Mouse (Mus musculus) monocyte, adult 2 months (primary cell): ENCODE measurements around the gene Poc1a.

Experiments used
- DNase-seq, 2 experiments: peaks; one replicate each; pipeline ENCODE4 v3.0.0; 2022; ENCODE audit warnings: low spot score in 2 of 2, low read depth in 1 of 2

Gene Poc1a

DNA sequence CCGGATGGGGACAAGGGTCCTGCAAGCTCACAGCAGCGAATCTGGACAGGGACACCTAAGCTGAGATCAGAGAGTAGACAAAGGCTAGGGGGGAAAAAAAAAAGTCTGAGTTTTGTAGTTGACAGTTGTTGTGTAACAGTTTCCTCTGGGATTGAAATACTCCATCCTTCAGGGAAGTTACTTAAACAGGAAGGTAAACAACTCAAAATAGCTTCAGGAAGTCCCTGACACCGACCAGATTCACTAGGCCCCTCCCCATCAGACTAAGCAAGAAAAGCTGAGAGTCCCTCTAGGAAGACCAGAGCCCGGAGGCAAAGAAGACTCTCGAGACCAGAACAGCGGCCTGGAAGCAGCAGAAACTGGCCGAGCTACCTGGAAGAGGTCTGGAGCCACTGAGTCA is 84.5 kb downstream of the Poc1a start:
- DNase-seq, result no peak

GRCm38 (mm10) chr9:106366188-106366587 is 85.3 kb downstream of the Poc1a start:
- no peak for DNase-seq

- DNase-seq, result no peak
These were observed 86.1 kb downstream of the Poc1a start for GRCm38 (mm10) chr9:106367001-106367400.

GRCm38 (mm10) chr9:106367592-106368111 is 86.8 kb downstream of the Poc1a start:
- DNase-seq, result peak; percentile 93 to 96

DNA sequence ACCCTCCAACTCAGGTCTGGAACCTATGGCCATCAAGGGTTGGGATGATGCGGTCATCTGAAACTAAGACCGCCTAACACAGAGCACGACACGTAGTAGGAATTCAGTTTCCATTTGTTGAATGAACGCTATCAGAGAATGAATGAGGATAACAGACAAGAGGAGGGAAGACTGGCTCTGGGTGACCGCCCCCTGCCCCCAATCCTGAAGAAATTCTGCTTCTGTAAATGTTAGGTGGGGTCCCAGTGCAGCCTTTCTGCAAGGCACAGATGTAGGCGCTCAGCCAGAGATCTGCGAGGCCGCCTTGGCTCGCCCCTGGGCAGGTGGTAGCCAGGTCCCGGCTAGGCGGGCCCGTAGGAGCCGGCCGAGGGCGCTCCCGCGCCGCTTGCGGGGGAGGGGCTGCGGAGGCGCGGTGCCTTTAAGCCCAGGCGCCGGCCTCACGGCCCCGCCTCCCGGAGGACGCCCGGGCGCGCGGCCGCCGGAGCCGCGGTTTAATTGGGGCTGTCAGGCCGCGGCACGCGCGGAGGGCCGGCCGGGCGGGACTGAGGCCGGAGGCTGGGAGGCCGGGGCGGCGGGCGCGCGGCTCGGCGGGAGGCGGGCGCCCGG is 87.4 kb downstream of the Poc1a start, which contains the start of gene Dusp7:
Gene Dusp7, plus strand, starts transcription at position 521 of the 606 bp plus-strand sequence.
- DNase-seq, result peak in 1 of 2 experiments; percentile 49

DNA sequence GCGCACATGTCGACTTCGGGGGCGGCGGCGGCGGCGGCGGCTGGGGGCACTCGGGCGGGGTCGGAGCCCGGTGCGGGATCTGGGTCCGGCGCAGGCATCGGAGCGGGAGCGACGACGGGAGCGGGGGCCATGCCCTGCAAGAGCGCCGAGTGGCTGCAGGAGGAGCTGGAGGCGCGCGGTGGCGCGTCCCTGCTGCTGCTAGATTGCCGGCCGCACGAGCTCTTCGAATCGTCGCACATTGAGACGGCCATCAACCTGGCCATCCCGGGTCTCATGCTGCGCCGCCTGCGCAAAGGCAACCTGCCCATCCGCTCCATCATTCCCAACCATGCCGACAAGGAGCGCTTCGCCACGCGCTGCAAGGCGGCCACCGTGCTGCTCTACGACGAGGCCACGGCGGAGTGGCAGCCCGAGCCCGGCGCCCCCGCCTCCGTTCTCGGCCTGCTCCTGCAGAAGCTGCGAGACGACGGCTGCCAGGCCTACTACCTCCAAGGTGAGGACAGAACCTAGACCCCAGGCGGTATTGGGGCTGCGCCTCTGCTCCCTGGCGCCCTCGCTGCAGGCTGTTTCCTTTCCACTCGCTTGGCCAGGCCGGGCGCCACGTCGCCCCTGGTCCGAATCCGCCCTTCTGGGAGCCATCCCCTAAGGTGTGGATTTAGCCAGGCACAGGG is 88.1 kb downstream of the Poc1a start:
- no peak for DNase-seq

DNA sequence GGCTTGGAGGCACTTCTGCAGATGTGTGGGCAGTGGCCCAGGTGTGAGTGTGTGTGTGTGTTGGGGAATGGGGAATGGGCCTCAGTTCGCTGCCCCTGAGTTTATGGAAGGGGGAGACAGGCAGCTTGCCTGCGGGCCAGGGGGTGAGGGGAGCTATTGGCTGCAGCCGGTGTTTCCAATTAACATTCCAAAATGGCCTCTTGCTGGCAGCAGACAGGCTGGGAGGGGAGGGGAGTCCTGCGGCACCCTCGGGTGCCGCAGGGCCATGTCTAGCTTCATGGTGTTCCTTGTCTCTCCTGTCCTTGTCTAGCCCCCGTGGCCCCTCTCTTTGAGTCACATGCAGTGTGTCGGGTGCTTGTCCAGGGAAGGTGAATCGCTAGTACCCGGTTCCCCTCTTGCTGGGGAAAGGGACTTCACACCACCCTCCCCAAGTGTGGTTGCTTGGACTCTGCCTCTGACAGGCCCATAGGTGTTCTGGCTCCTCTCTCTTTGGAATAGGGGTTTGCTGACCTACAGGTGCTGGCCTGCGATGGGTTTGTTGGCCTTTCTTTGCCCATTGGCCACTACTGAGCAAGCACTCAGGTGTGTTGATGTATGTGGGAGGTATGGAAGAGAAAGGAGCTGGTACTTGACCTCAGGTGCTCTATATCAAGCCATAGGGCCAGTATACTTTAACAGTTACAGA is 89.1 kb downstream of the Poc1a start:
- DNase-seq, result no peak

GRCm38 (mm10) chr9:106370620-106371383 is 89.9 kb downstream of the Poc1a start:
- DNase-seq, result no peak

DNA sequence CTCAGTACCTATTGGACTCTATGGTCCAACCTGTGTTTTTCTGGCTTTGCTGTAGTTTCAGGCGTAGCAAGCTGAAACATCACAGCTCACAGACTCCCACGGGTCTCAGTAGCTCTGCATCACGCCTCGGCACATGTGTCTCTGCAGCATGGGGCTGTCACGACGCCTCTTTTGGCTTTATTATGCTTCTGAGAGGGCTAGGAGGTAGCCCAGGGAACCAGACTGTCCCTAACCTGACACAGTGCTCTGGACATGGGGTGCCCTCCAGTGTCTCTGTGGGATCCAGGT is 90.5 kb downstream of the Poc1a start:
- no peak for DNase-seq

DNA sequence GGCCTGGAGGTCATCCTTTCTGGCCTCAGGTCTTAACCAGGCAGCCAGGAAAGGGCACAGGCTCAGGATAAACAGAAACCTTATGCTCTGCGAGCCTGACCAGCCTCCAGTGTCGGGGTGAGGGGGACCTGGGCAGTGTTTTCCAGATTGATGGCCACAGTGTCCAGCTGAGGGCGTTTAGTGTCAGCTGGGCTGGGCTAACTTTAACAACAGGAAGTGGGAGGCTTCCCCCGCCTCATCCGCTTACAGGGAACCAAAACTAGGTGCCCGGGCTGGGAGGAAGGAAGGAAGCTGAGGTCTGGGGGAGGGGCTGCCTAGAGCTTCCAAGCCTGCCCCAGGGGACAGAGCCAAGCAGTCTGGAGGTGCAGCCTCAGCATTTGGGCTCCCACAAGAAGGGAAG is 90.9 kb downstream of the Poc1a start:
- peak; percentile 65 to 69 for DNase-seq

GRCm38 (mm10) chr9:106372431-106373412 is 91.9 kb downstream of the Poc1a start:
- DNase-seq, result no peak

GRCm38 (mm10) chr9:106373973-106374372 is 93.1 kb downstream of the Poc1a start:
- no peak for DNase-seq

DNA sequence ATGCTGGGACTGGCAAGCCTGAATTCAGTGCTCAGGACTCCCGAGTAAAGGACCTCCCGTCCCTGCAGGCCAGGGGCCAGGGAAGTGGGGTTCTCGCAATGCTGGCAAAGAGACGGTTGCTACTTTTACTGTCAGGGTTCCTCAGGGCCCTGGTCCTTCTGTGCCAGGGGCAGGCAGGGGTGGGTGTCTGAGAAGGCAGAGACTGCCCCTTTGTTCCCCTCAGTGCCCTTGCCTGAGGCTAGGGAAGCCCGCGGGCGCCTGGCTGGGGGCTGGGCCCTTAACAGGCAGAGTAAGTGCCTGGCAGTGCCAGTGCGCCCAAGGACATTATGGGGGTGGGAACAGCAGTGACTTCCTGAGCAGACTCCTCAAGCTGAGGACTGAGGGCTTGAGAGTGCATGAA is 96.4 kb downstream of the Poc1a start:
- no peak for DNase-seq

GRCm38 (mm10) chr9:106378045-106378444 is 97.2 kb downstream of the Poc1a start:
- DNase-seq, result no peak

DNA sequence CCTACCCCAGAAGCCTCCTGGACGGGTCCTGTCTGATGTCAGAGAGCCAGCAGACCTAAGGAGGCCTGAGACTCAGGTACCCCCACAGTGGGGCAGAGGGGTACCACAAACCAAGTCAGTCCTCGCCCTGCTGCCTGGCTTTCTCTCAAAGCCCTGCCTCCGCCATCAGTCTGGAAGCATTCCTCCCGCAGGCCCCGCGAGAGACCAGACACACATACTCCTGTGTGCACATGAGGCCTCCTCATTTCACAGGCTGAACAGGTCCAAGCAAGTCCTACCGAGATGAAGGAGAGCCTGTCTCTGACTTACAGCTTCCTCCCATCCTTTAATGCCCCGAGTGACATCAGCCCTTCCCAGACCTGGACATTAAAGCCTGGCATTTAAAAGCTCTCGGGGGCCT is 97.9 kb downstream of the Poc1a start:
- no peak for DNase-seq

DNA sequence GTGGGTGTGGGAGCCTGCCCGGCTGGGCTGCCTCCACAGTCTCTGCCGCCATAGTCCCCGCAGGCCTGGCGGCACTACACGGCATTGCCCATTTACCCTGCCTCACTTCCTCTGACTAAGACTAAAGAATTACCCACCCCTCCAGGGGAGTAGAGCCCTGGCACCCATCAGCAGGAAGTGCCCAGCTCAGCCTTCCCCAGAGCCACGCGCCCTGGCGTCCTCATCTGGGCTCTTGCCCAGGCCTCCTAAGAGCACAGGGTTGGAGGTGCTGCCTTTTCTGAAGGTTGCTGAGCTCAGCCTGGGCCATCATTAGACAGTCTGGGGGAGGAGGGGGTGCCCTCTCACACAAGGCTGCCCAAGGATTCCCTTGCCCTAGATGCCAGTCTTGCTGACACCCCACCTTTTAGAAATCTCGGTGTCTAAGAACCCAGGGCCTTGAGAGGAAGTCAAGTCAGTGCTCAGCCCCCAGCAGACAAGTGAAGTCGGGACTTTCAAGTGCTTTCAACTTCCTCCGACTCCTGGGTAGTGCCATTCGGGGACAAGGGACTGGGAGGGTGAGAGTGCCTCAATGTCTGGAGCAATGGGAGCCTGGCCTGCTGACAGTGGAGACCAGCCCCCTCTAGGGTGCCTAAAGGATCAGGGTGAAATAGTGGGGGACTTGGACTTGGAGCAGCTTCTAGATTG is 105.5 kb downstream of the Poc1a start:
- peak in 1 of 2 experiments; percentile 52 for DNase-seq

- DNase-seq, result no peak
These were observed 112.1 kb downstream of the Poc1a start for GRCm38 (mm10) chr9:106392828-106393527.

DNA sequence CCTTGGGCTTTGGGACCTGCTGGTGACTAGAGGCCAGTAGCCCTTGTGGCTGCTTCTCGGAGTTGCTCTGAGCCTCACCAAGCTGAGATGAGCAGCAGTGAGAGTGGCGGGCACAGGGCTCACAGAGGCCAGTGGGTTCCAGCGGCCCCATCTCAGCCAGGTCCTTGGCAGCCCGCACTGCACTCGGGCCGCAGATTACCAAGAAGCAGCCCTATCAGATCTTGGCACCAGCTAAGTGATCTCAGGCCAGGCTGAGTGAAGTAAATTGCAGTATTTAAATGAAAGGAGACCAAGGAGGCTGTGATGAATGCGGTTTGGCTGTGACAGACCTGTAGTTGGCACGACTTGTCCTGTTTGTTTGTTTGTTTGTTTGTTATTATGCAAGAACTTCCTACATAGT is 112.7 kb downstream of the Poc1a start:
- no peak for DNase-seq
